Mouse (Mus musculus): Measurements from ENCODE around the gene Kdm4b. TPM values are rescaled to one million over a fixed set of nuclear protein-coding genes. Genes with fewer than 3 reads are reported as not detected.

Kdm4b gene
- polyA plus RNA-seq, 1 experiment from 2014 or later: 39.1 TPM

- H3K9me3 ChIP-seq (ENCODE audit: low read length): no peaks in the 10 kb centered on the region
- H3K4me1 ChIP-seq (ENCODE audit: insufficient read depth, low read length): no peaks in the 10 kb centered on the region
- no peak overlapping the region for H3K4me2 ChIP-seq (replicated peaks; ENCODE audit: low read depth, low read length)
- peaks cover 54% of the 10 kb centered on the region for H3K36me3 ChIP-seq (ENCODE audit: insufficient read depth, low read length)
- H3K4me3 ChIP-seq (ENCODE audit: low read length): no peak overlapping the region
- no peaks in the 10 kb centered on the region for H3K27me3 ChIP-seq (ENCODE audit: insufficient read depth, low read length)
- ATAC-seq (ENCODE audit: low FRiP score, low TSS enrichment): no peak
- no peak overlapping the region for H3K9ac ChIP-seq (replicated peaks; ENCODE audit: low read length)
- no peak overlapping the region for H3K27ac ChIP-seq (ENCODE audit: low read length)
- 80% methylated on average over 5 of the region's 5 CpGs for WGBS
Observed at GRCm38 (mm10) chr17:56443341-56443795, 117.5 kb downstream of the Kdm4b start.

- Histone ChIP-seq H3K4me2 (replicated peaks; ENCODE audit: low read depth, low read length) (no peak overlapping the region), H3K9me3 (ENCODE audit: low read length) (no peaks in the 10 kb centered on the region), H3K9ac (replicated peaks; ENCODE audit: low read length) (no peak overlapping the region), H3K27me3 (ENCODE audit: insufficient read depth, low read length) (no peaks in the 10 kb centered on the region), H3K27ac (ENCODE audit: low read length) (no peak overlapping the region), H3K36me3 (ENCODE audit: insufficient read depth, low read length) (peaks cover 68% of the 10 kb centered on the region), H3K4me3 (ENCODE audit: low read length) (no peak overlapping the region), H3K4me1 (ENCODE audit: insufficient read depth, low read length) (no peaks in the 10 kb centered on the region)
- WGBS: 86% methylated on average over 3 of the region's 3 CpGs
- no peak for ATAC-seq (ENCODE audit: low FRiP score, low TSS enrichment)
Observed at GRCm38 (mm10) chr17:56444771-56445170, 118.9 kb downstream of the Kdm4b start.

- WGBS: 82% methylated on average over 14 of the region's 14 CpGs
- ATAC-seq (ENCODE audit: low FRiP score, low TSS enrichment): no peak
- peaks cover 74% of the 10 kb centered on the region for H3K36me3 ChIP-seq (ENCODE audit: insufficient read depth, low read length)
Observed at GRCm38 (mm10) chr17:56445397-56445796, 119.5 kb downstream of the Kdm4b start.

GRCm38 (mm10) chr17:56447716-56448115 is 121.9 kb downstream of the Kdm4b start:
- no peak overlapping the region for H3K27ac ChIP-seq (ENCODE audit: low read length)
- no peaks in the 10 kb centered on the region for H3K27me3 ChIP-seq (ENCODE audit: insufficient read depth, low read length)
- 82% methylated on average over 2 of the region's 2 CpGs for WGBS
- no peak for ATAC-seq (ENCODE audit: low FRiP score, low TSS enrichment)
- H3K4me1 ChIP-seq (ENCODE audit: insufficient read depth, low read length): no peaks in the 10 kb centered on the region
- H3K4me2 ChIP-seq (replicated peaks; ENCODE audit: low read depth, low read length): no peak overlapping the region
- no peaks in the 10 kb centered on the region for H3K9me3 ChIP-seq (ENCODE audit: low read length)
- no peak overlapping the region for H3K9ac ChIP-seq (replicated peaks; ENCODE audit: low read length)
- H3K36me3 ChIP-seq (ENCODE audit: insufficient read depth, low read length): peaks cover 88% of the 10 kb centered on the region
- H3K4me3 ChIP-seq (ENCODE audit: low read length): no peak overlapping the region

More at GRCm38 (mm10) chr17:56445397-56445796, 119.5 kb downstream of the Kdm4b start:
- no peak overlapping the region for H3K9ac ChIP-seq (replicated peaks; ENCODE audit: low read length)
- H3K4me1 ChIP-seq (ENCODE audit: insufficient read depth, low read length): no peaks in the 10 kb centered on the region
- no peak overlapping the region for H3K27ac ChIP-seq (ENCODE audit: low read length)
- no peak overlapping the region for H3K4me2 ChIP-seq (replicated peaks; ENCODE audit: low read depth, low read length)
- H3K27me3 ChIP-seq (ENCODE audit: insufficient read depth, low read length): no peaks in the 10 kb centered on the region
- H3K9me3 ChIP-seq (ENCODE audit: low read length): no peaks in the 10 kb centered on the region
- H3K4me3 ChIP-seq (ENCODE audit: low read length): no peak overlapping the region

Small RNA genes within 50 kb of the gene (microRNA-seq; reads per million reads assigned to microRNA genes)
- gene Mir6977: not detected

Other genes starting within 250 kb of the Kdm4b start
- gene Hdgfl2, start 246.4 kb upstream of the Kdm4b start, polyA plus RNA-seq (2015; fragmentation: Nextera tagmentation; extraction: Ambion mirVana): 129 and 141 TPM in 2 replicates
- 0.18 and 0.32 TPM in 2 replicates for gene Plin4, start 216.3 kb upstream of the Kdm4b start, polyA plus RNA-seq (2015; fragmentation: Nextera tagmentation; extraction: Ambion mirVana)
- 1.6 and 2.6 TPM in 2 replicates for gene Plin5, start 208.5 kb upstream of the Kdm4b start, polyA plus RNA-seq (2015; fragmentation: Nextera tagmentation; extraction: Ambion mirVana)
- gene Lrg1, start 204.1 kb upstream of the Kdm4b start, polyA plus RNA-seq (2015; fragmentation: Nextera tagmentation; extraction: Ambion mirVana): 0.62 and 0.69 TPM in 2 replicates
- gene Sema6b, start 185.7 kb upstream of the Kdm4b start, polyA plus RNA-seq (2015; fragmentation: Nextera tagmentation; extraction: Ambion mirVana): 1.1 TPM in 2 replicates
- 12.2 and 13.2 TPM in 2 replicates for gene Tnfaip8l1, start 163.6 kb upstream of the Kdm4b start, polyA plus RNA-seq (2015; fragmentation: Nextera tagmentation; extraction: Ambion mirVana)
- gene Mydgf, start 142.1 kb upstream of the Kdm4b start, polyA plus RNA-seq (2015; fragmentation: Nextera tagmentation; extraction: Ambion mirVana): 102 and 109 TPM in 2 replicates
- gene Dpp9, start 107.2 kb upstream of the Kdm4b start, polyA plus RNA-seq (2015; fragmentation: Nextera tagmentation; extraction: Ambion mirVana): 45.0 and 46.2 TPM in 2 replicates
- 14.6 and 15.8 TPM in 2 replicates for gene Fem1a, start 69.3 kb upstream of the Kdm4b start, polyA plus RNA-seq (2015; fragmentation: Nextera tagmentation; extraction: Ambion mirVana)
- 7.3 and 10.3 TPM in 2 replicates for gene Ticam1, start 49.3 kb upstream of the Kdm4b start, polyA plus RNA-seq (2015; fragmentation: Nextera tagmentation; extraction: Ambion mirVana)
- 87.5 and 106 TPM in 2 replicates for gene Plin3, start 33.2 kb upstream of the Kdm4b start, polyA plus RNA-seq (2015; fragmentation: Nextera tagmentation; extraction: Ambion mirVana)
- not detected in 2 replicates for gene Arrdc5, start 25.8 kb upstream of the Kdm4b start, polyA plus RNA-seq (2015; fragmentation: Nextera tagmentation; extraction: Ambion mirVana)
- 170 and 179 TPM in 2 replicates for gene Uhrf1, start 22.7 kb upstream of the Kdm4b start, polyA plus RNA-seq (2015; fragmentation: Nextera tagmentation; extraction: Ambion mirVana)
- gene Ptprs, start 150.4 kb downstream of the Kdm4b start, polyA plus RNA-seq (2015; fragmentation: Nextera tagmentation; extraction: Ambion mirVana): 76.1 and 87.2 TPM in 2 replicates
- not detected in 2 replicates for gene Znrf4, start 186.4 kb downstream of the Kdm4b start, polyA plus RNA-seq (2015; fragmentation: Nextera tagmentation; extraction: Ambion mirVana)
- gene Gm20219, start 228.3 kb downstream of the Kdm4b start, polyA plus RNA-seq (2015; fragmentation: Nextera tagmentation; extraction: Ambion mirVana): 1.8 and 2.4 TPM in 2 replicates

Data from kidney, embryonic 16.5 days (tissue).